Mouse (Mus musculus) CD4-positive, CD25-positive, alpha-beta regulatory T cell, adult 2 months (primary cell): ENCODE measurements around the gene Stambp.

Source experiments
- DNase-seq: peaks from one replicate; pipeline ENCODE4 v3.0.0-alpha.2; 2012; ENCODE audit warnings: low read depth, low spot score

Gene Stambp

GRCm38 (mm10) chr6:83503361-83503760 lies 69.2 kb downstream of the Stambp start:
- no peak for DNase-seq

GRCm38 (mm10) chr6:83502656-83503055 lies 69.9 kb downstream of the Stambp start:
- DNase-seq = no peak

DNA sequence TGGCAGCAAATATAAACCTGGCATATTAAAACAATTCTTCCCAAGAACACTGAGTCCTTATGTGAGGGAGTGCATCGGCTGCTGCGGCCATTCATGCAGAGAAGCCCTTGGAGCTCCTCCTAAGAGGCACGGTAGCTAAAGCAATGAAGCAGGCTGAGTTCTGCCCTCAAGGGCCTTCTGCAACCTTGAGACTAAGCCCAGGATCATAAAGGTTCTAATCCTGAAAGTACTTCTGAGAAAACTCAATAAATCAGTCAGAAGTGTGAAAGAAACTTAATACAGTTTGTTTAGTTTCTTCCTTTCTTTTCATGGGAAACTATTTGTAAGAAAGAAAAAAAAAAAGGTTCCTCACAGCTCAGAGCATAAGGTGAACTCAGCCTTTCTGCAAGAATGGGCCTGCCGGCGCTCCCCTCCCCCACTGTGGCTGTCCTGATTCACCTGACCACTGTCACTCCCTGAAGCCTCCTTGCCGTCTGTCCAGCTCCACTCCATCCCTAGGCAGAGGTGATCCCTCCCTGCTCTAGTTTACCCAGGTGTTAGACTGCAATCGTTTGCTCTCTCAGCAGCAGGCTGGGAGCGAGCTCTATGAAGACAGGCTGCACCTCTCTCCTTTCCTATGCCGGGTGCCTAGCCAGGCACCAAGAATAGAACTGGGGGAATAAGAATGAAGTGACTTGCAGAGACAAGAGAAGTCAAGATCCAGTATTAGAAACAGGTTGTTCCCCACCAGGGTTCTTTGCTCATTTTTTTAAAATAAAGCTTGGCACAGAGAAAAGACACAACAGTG lies 70.8 kb downstream of the Stambp start:
- no peak for DNase-seq

- peak; percentile 54 for DNase-seq
These were observed 72.1 kb downstream of the Stambp start for GRCm38 (mm10) chr6:83500462-83500861.

- no peak for DNase-seq
These were observed 73.5 kb downstream of the Stambp start for GRCm38 (mm10) chr6:83499078-83499477.

- DNase-seq = no peak
These were observed 75.5 kb downstream of the Stambp start for GRCm38 (mm10) chr6:83496753-83497710.

GRCm38 (mm10) chr6:83496009-83496752 lies 76.3 kb downstream of the Stambp start:
- DNase-seq = no peak
